Comparison of ENCODE assay signal across 12 mouse cellular contexts in genomic region chr7:53872480-53873200, GRCm38 (mm10).
A peak's percentile ranks its signal among the peaks of the same experiment; 100 is the strongest.
DNase-seq lines count a peak whose midpoint lies in the region; ATAC-seq and TF ChIP-seq lines count a peak whose summit lies in the region.
"Had no signal": no experiment of that assay in that cellular context is flagged by ENCODE, and none has a peak within 500 bp of the region (broad histone marks: within the 10 kb centered on the region; RNA-seq: fewer than 3 reads in every experiment).

No protein-coding gene starts in this region.

- 0 out of 2 replicates have a peak, but pooled peaks have one; percentile 35 for ATAC-seq in heart, embryonic 15.5 days (replicated peaks; ENCODE audit: insufficient number of reproducible peaks, insufficient read depth, low FRiP score, low read depth)
- peak; percentile 94 for ATAC-seq in kidney, embryonic 15.5 days (replicated peaks; ENCODE audit: low FRiP score)
- no peak for ATAC-seq in midbrain, postnatal 0 days (ENCODE audit: low FRiP score)
- no peak for ATAC-seq in megakaryocyte-erythroid progenitor cell, adult 5-6 weeks (replicated peaks; ENCODE audit: low FRiP score, low TSS enrichment, poor library complexity, severe bottlenecking)

- no peaks in the 10 kb centered on the region for H3K36me3 ChIP-seq in heart, embryonic 15.5 days
- H3K36me3 ChIP-seq in heart, adult 2 months (ENCODE audit: control insufficient read depth, insufficient read depth, low read length), result no peaks in the 10 kb centered on the region
- no peaks in the 10 kb centered on the region for H3K36me3 ChIP-seq in hindbrain, embryonic 10.5 days
- H3K36me3 ChIP-seq in kidney, embryonic 15.5 days, result no peaks in the 10 kb centered on the region
- no peaks in the 10 kb centered on the region for H3K36me3 ChIP-seq in midbrain, postnatal 0 days (ENCODE audit: insufficient read depth, low read length)

- no peaks in the 10 kb centered on the region for H3K79me2 ChIP-seq in heart, adult 2 months (replicated peaks; ENCODE audit: control insufficient read depth, insufficient read depth, low read length)

- H3K4me3 ChIP-seq in heart, embryonic 15.5 days, result no peak overlapping the region
- H3K4me3 ChIP-seq in heart, adult 2 months, result no peak overlapping the region
- H3K4me3 ChIP-seq in hindbrain, embryonic 10.5 days, result no peak overlapping the region
- no peak overlapping the region for H3K4me3 ChIP-seq in kidney, embryonic 15.5 days (replicated peaks)
- H3K4me3 ChIP-seq in midbrain, postnatal 0 days (ENCODE audit: low read depth, low read length), result no peak overlapping the region

- TF ChIP-seq CTCF in heart, adult 2 months (IDR thresholded peaks at IDR 0.05), result no peak
- TF ChIP-seq CTCF in midbrain, postnatal 0 days (IDR thresholded peaks at IDR 0.05), result no peak

- no peak overlapping the region for H3K4me2 ChIP-seq in heart, embryonic 15.5 days
- no peak overlapping the region for H3K4me2 ChIP-seq in kidney, embryonic 15.5 days
- H3K4me2 ChIP-seq in midbrain, postnatal 0 days (ENCODE audit: low read depth, low read length, poor library complexity, severe bottlenecking), result no peak overlapping the region
- H3K4me2 ChIP-seq: liver, embryonic 11.5 days had no signal

- intact Hi-C loops in heart, adult 2 months (cut with DNase I), result no loop called here

- no peak for TF ChIP-seq EP300 in heart, adult 2 months (IDR thresholded peaks at IDR 0.05; ENCODE audit: insufficient read depth, low read depth, low read length)

- no peak overlapping the region for H3K27ac ChIP-seq in heart, embryonic 15.5 days
- no peak overlapping the region for H3K27ac ChIP-seq in heart, adult 2 months
- no peak overlapping the region for H3K27ac ChIP-seq in hindbrain, embryonic 10.5 days
- H3K27ac ChIP-seq in kidney, embryonic 15.5 days, result no peak overlapping the region
- no peak overlapping the region for H3K27ac ChIP-seq in midbrain, postnatal 0 days (ENCODE audit: low read depth, low read length)

- H3K4me1 ChIP-seq in heart, embryonic 15.5 days (replicated peaks), result no peaks in the 10 kb centered on the region
- no peaks in the 10 kb centered on the region for H3K4me1 ChIP-seq in heart, adult 2 months (ENCODE audit: control insufficient read depth, insufficient read depth, low read length)
- no peaks in the 10 kb centered on the region for H3K4me1 ChIP-seq in hindbrain, embryonic 10.5 days (replicated peaks)
- no peaks in the 10 kb centered on the region for H3K4me1 ChIP-seq in kidney, embryonic 15.5 days
- H3K4me1 ChIP-seq in midbrain, postnatal 0 days (ENCODE audit: insufficient read depth, low read length), result no peaks in the 10 kb centered on the region

- WGBS in heart, embryonic 15.5 days, result 76% methylated on average over 2 of the region's 2 CpGs
- WGBS in heart, adult 2 months, result 76% methylated on average over 2 of the region's 2 CpGs
- WGBS in hindbrain, embryonic 10.5 days, result 68% methylated on average over 2 of the region's 2 CpGs
- WGBS in kidney, embryonic 15.5 days, result 83% methylated on average over 2 of the region's 2 CpGs
- 31% methylated on average over 2 of the region's 2 CpGs for WGBS in midbrain, postnatal 0 days

- H3K9ac ChIP-seq in heart, embryonic 15.5 days, result no peak overlapping the region
- H3K9ac ChIP-seq in heart, adult 2 months (ENCODE audit: low read depth, low read length), result no peak overlapping the region
- H3K9ac ChIP-seq in kidney, embryonic 15.5 days, result no peak overlapping the region
- no peak overlapping the region for H3K9ac ChIP-seq in midbrain, postnatal 0 days (replicated peaks; ENCODE audit: low read length, poor library complexity, severe bottlenecking)

- DNase-seq in heart, adult 2 months, result no peak
- peak; percentile 26 for DNase-seq in hindbrain, embryonic 10.5 days (ENCODE audit: low spot score)
- peak; percentile 2 for DNase-seq in midbrain, postnatal 0 days (ENCODE audit: low spot score)
- no peak for DNase-seq in frontal cortex, postnatal 25 days (ENCODE audit: low spot score in 2 of 2)
- DNase-seq in left cerebral cortex, adult 18-20 months (ENCODE audit: low spot score in 2 of 2), result no peak
- DNase-seq: B cell, adult 2 months; cerebellum, postnatal 36 days; thymus, postnatal 25 days had no signal

- no peaks in the 10 kb centered on the region for H3K9me3 ChIP-seq in heart, embryonic 15.5 days (replicated peaks)
- H3K9me3 ChIP-seq in hindbrain, embryonic 10.5 days, result no peaks in the 10 kb centered on the region
- no peaks in the 10 kb centered on the region for H3K9me3 ChIP-seq in kidney, embryonic 15.5 days (replicated peaks)
- H3K9me3 ChIP-seq in midbrain, postnatal 0 days (ENCODE audit: low read length), result no peaks in the 10 kb centered on the region

- TF ChIP-seq POLR2A in heart, adult 2 months (IDR thresholded peaks at IDR 0.05; ENCODE audit: insufficient read depth, low read depth, low read length), result no peak

- no peaks in the 10 kb centered on the region for H3K27me3 ChIP-seq in heart, embryonic 15.5 days
- no peaks in the 10 kb centered on the region for H3K27me3 ChIP-seq in heart, adult 2 months (ENCODE audit: control insufficient read depth, insufficient read depth, low read length)
- H3K27me3 ChIP-seq in hindbrain, embryonic 10.5 days (ENCODE audit: insufficient read depth, poor library complexity, severe bottlenecking), result no peaks in the 10 kb centered on the region
- no peaks in the 10 kb centered on the region for H3K27me3 ChIP-seq in kidney, embryonic 15.5 days
- no peaks in the 10 kb centered on the region for H3K27me3 ChIP-seq in midbrain, postnatal 0 days (ENCODE audit: insufficient read depth, low read length)

Comparison
In these comparisons a context has a peak if more than half of its experiments do, and no peak if none do; other contexts are left out.
1. ATAC-seq: peak in heart, embryonic 15.5 days (single experiment) and kidney, embryonic 15.5 days (single experiment); none in midbrain, postnatal 0 days (single experiment) and megakaryocyte-erythroid progenitor cell, adult 5-6 weeks (single experiment).
2. DNase-seq: peak in hindbrain, embryonic 10.5 days (single experiment) and midbrain, postnatal 0 days (single experiment); none in heart, adult 2 months (0 of 2), frontal cortex, postnatal 25 days (0 of 2) and left cerebral cortex, adult 18-20 months (0 of 2).